Mouse (Mus musculus): ENCODE measurements at regions not wholly inside any gene's neighbourhood (a gene's known extent, or its start where the extent isn't known, plus 50 kb on each side); places are given as distances from the start of the nearest gene placed in this dataset.

- DNase-seq, result no peak
These were observed 56.2 kb downstream of the Rpl36a-ps1 start for GRCm38 (mm10) chr14:98937933-98938332.

DNA sequence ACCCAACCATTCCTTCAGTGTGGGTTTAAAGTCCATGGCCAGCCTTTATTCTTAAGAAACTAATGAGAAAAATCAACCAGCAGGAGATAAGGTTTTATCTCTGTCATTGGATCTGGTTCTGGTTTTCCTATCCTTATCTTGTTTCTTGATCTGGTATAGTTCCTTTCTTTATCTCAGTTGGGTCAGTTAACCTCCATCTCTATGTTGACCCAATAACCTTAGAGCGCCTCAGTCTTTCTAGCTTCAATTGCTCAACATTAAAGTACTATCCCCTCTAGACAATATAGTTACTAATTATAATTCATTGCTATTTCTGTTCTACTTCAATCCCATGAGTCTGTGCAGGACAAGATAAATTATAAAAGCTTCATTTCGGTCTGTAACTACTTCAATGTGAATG lies 56.7 kb downstream of the Rpl36a-ps1 start:
- DNase-seq, result no peak

DNA sequence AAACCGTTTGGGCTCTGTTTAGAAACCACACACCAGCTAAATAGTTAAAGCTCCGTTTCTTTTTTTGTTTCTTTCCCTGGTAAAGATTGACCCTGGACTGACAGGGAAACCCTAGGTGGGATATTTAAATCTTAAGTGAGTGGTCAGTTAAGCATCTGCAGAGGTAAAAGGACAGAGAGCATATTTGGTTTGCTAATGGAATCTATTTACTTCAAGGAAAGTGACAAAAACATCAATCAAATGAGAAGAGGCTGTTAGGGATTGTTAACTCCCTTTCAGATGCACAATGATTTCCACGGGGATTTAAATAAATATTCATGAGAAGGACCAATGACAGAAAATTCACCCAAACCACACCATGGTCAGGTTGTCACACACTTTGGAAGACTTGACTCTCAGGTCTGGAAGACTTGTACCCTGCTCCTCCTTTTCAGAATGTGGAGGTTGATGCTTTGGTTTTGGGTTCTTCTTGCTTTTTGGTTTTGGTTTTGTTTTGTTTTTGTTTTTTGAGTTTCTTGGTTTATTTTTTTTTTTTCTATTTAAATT lies 60.7 kb downstream of the Rpl36a-ps1 start:
- no peak for DNase-seq

DNA sequence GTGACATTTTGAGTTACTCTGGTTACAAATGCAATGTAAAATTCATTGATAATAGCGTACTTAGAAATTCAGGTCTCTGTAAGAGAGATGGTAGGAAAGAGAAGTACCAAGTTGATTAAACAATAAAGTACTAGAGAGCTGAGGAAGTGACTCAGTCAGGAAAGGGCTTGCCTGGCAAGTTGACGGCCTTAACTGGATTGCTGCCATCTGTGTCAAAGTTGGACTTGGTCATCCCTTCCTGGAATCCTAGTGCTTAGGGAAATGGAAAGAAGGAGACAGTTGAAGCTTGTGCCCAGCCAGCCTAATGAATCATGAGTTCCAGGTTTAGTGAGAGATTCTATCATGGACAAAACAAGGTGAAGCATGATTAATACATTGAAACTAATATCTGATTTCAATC lies 64.8 kb downstream of the Rpl36a-ps1 start:
- peak; percentile 35 for DNase-seq

DNA sequence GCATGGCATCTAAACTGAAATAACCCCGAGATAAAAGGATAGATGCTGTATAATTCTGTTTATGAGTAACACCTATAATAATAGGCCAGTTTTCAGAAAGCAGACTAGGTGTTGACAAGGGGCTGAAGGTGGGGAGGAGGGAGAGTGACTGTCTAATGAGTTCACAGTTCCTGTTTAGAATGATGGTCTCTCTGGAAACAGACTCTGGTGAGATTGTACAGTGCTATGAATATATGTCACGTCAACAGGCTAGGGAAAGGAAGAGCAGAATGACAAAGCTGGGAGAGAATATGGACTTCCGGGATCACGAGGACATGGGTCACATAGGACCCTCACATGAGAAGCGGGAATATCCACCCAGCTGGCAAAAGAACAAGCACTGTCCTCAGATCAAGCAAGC lies 85.9 kb downstream of the Rpl36a-ps1 start:
- no peak for DNase-seq

DNA sequence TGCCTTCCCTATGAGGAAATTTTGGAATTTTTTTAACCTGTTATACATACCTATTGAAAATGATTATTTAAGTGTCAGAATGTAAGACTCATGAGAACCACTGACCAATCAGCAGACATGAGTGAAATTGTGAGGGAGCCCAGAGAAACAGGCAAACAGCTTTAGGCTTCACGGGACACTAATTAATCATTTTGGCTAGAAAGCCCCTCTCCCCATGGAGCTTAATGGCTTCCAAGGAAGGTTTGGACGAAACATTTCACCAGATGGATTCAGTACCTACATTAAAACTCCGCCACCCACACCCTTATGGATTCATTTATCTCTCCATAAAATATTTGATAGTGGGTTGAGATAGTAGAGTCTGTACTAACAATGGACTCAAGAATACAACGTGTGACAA lies 95.2 kb downstream of the Rpl36a-ps1 start:
- no peak for DNase-seq

- DNase-seq, result no peak
These were observed 96.7 kb downstream of the Rpl36a-ps1 start for GRCm38 (mm10) chr14:98897390-98897789.

DNA sequence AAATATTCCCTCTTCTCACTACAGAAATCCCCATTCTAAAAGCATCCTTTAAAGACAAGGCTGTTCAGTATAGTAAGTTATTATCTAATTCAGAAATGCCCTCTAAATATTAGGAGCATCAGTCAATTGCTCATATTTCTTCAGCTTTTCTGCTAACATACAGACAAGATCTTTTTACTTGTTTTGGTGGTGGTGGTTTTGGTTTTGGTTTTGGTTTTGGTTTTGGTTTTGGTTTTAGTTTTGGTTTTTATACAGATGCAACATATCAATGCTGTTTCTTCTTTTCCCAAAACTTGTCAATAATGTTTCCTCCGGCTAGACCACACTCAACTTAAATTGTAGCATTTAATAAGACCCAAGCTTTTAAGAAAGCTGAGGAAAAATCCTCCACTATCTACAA lies 98.2 kb downstream of the Rpl36a-ps1 start:
- DNase-seq, result no peak

- DNase-seq, result no peak
These were observed 101.4 kb downstream of the Rpl36a-ps1 start for GRCm38 (mm10) chr14:98892670-98893069.

DNA sequence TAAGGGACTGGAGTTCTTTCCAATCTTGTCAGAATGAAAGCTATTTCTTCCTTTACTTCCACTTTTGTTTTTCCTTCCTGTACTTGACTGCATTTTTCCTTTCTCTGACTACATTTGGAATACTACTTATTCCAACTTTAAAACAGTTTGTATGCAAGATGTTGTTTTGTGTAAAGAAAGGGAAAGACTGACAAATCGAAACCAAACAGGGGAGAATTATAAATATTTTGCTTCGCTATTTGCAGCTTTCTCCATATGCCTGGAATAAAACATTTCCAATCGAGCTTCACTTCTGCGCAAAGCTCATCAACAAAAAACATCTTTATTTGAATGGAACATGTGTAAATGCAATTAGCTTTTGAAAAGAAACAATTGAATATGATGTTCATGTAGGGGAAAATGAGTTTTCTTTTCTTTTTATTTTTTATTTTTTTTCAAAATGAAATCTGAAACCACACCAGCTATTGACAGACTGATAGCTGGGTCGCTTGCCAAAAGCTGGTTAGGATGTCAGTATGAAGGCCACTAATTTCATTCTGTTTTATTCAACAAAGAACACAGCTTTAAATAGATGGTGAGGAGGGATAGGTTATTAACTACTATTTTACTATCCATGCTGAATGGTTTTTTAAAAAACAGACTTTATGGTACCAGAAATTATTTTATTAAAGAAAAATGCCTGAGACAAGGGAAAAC lies 102.7 kb downstream of the Rpl36a-ps1 start:
- no peak for DNase-seq

GRCm38 (mm10) chr14:98887588-98887987 lies 106.5 kb downstream of the Rpl36a-ps1 start:
- no peak for DNase-seq

DNA sequence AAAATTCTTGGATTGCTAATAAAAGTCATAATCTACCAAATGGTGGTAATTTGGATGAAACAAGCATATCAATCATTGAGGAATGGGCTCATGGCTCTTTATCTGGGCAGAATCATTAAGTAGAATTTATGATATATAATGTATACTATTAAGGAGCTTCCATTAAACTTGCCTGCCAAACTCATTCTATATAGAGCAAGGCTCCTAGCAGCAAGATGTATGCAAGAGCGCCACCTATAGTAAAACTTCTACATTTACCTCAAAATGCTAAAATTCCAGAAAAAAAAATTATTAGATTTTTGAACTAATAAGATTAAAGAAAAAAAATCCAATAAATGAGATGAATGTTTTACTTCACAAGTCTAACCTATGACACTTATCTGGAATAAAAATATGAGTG lies 107.1 kb downstream of the Rpl36a-ps1 start:
- no peak for DNase-seq

DNA sequence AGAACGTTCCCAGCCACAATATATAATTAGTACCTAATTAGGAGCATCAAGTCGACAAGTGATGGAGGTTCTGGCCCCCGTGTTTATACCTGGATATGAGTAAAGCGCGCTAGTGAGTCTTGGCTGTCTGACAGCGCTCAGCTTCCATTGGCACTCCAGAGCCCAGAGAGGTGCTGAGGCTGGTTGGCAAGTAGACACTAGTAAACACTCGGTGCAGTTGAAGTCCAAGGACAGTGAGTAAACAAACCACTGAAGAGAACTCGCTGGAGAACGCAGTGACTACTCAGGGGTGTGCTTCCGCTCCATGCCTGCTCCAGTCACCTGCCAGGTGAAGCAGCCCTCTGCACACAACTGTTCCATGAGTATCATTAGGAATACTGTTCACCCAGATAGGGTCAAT lies 111.5 kb downstream of the Rpl36a-ps1 start:
- DNase-seq, result no peak

GRCm38 (mm10) chr14:98877956-98878355 lies 116.2 kb downstream of the Rpl36a-ps1 start:
- DNase-seq, result no peak

DNA sequence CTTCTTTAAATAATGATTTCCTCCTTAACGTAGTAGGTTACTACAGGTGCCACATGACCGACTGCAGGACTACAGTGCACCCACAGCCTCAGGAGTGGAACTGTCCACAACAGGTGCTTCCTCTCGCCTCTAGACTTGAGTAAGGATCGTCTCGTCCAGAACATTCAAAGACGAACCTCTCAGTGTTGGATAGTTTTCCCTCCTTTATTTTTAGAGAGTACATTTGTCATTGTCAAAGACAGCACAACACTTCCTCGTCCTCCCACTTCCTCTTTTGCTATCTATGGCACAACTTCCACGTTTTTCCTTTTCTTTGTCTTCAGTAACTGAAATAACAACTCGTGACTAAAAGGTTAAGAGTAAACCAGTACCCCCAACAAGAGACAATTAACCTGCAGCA lies 120.7 kb downstream of the Rpl36a-ps1 start:
- no peak for DNase-seq

- DNase-seq, result no peak
These were observed 124.2 kb downstream of the Rpl36a-ps1 start for GRCm38 (mm10) chr14:98869888-98870287.

DNA sequence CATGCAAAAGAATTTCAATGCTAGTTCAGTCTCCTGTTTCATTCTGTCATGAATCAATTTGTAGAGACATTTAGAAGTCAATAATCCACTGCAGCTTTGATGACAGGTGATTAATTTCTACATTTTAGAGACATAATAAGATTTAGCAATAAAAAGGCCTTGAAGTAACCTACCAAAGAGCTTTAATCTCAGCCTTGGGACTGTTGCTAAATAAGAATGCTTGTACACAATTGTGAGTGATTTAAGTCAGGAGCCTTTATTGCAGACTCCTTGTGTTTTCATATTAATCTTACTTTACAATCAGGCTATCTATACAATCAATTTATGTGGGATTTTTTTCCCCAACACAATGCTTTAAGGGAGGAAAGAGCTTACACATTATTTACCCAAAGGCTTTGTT lies 127.2 kb downstream of the Rpl36a-ps1 start:
- no peak for DNase-seq

GRCm38 (mm10) chr14:98864001-98864400 lies 130.1 kb downstream of the Rpl36a-ps1 start:
- no peak for DNase-seq

GRCm38 (mm10) chr14:98863598-98863997 lies 130.5 kb downstream of the Rpl36a-ps1 start:
- DNase-seq, result no peak

GRCm38 (mm10) chr14:98862095-98862735 lies 131.9 kb downstream of the Rpl36a-ps1 start:
- no peak for DNase-seq

DNA sequence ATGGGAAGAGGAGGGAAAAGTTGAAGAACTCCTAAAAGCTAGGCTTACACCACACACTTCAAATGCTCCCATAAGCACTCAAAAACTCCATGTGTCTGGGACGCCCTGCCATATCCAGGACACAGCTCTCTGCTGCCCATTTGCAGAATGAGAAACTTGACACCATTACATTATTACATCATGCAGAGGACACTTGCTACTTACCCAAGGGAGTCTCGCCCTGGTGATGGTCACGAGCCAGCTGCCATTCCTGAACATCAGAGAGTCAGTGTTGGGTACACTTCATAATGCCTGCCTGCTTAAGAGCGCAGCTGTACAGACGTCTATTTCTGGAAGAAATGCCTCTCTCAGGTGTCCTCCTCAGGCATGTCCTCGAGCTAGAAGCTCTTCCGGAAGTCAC lies 135.3 kb downstream of the Rpl36a-ps1 start:
- no peak for DNase-seq

DNA sequence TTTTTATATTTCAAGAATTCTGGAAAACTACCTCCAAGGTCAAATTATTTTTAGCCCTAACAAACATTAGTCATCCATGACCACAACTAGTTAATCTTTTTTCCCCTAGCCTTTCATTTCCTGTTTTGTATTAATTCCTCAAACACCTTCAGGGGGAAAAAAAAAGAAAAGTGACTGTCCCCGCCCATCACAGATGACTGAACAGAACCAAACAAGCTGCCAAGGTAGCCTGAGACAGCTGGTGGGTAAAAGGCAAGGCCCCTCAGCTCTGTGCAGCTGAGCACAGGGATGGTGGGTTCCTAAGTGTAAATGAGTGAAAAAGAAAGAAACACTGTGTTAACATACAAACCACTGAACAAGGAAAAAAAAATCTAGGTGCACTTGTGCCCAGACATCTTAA lies 145.6 kb downstream of the Rpl36a-ps1 start:
- no peak for DNase-seq

DNA sequence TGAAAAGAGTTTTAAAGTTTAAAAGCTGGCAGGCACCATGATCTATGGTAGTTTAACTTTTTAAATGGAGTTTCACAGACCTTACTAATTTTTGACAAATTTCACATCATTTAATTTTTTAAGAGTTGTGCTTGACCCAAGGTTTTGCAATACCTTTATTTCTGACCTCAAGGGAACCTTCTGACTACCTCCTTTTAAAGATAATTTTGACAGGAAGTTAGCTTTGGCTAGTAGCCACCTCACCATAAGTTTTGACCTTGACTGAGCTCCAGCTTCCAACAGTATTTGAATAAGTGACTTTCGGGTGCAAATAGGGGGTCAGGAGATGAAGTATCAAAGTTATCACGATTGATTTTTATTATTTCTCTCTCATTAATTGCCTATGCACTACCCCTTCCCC lies 149.9 kb downstream of the Rpl36a-ps1 start:
- DNase-seq, result no peak

DNA sequence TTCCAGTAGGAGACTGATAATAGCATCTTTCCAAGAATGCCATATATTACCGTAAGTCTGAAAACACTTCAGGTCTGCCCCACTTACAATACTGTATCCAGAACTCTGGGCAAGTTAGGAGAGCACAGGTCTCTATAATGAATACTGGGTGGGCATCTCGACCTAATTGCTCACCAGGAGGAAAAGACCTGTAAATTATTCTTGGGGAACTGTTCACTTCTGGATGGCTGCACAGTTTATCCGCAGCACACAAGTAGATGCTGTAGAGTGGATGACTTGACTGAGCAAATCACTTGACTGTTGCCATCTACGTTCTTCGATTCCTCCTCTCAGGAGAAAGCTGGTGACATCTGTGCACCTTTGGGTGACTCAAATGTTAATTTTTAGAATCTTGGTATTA lies 159.8 kb downstream of the Rpl36a-ps1 start:
- DNase-seq, result no peak
